Mouse (Mus musculus) kidney, postnatal 0 days (tissue): Measurements from ENCODE around the gene Mki67. TPM values are rescaled to one million over a fixed set of nuclear protein-coding genes. Genes with fewer than 3 reads are reported as not detected.
"Not testable (repeated sequence)": the region's sequence is repeated elsewhere in the genome, so short reads cannot be mapped to it uniquely, and the experiment has no call there.

ENCODE experiments used
- ATAC-seq: fragments of 200-750 bp; cut with Nextera tagmentation; replicated peaks from 2 replicates; pipeline ENCODE4 v1.8.0; 2017; ENCODE audit warnings: low read depth, moderate number of reproducible peaks, moderate TSS enrichment, moderate library complexity; ENCODE audit not compliant: low FRiP score
- DNase-seq: peaks from one replicate; pipeline ENCODE4 v3.0.0-alpha.2; 2016; ENCODE audit warnings: low spot score
- H3K27ac ChIP-seq: fragments of 300-500 bp; sonication (generic); 2 replicates; pipeline ENCODE4 v1.5.1; 2014; ENCODE audit warnings: mild to moderate bottlenecking
- H3K27me3 ChIP-seq: fragments of 300-500 bp; sonication (generic); 2 replicates; pipeline ENCODE4 v1.6.1; 2014; ENCODE audit warnings: low read length, mixed read lengths; ENCODE audit not compliant: insufficient read depth
- H3K36me3 ChIP-seq: fragments of 300-500 bp; sonication (generic); 2 replicates; pipeline ENCODE4 v1.6.1; 2014; ENCODE audit warnings: low read length, mixed read lengths; ENCODE audit not compliant: insufficient read depth
- H3K4me1 ChIP-seq: fragments of 300-500 bp; sonication (generic); replicated peaks from 2 replicates; pipeline ENCODE4 v1.6.1; 2014; ENCODE audit warnings: antibody characterized with exemption, low read length, mixed read lengths; ENCODE audit not compliant: insufficient read depth
- H3K4me2 ChIP-seq: fragments of 300-500 bp; sonication (generic); 2 replicates; pipeline ENCODE4 v1.6.1; 2014; ENCODE audit warnings: mild to moderate bottlenecking, low read length, moderate library complexity, mixed read lengths
- H3K4me3 ChIP-seq: fragments of 300-500 bp; sonication (generic); replicated peaks from 2 replicates; pipeline ENCODE4 v1.5.1; 2014; ENCODE audit warnings: low read depth, low read length
- H3K9ac ChIP-seq: fragments of 300-500 bp; sonication (generic); 2 replicates; pipeline ENCODE4 v1.6.1; 2014; ENCODE audit warnings: low read depth, low read length
- H3K9me3 ChIP-seq: fragments of 300-500 bp; sonication (generic); replicated peaks from 2 replicates; pipeline ENCODE4 v1.6.1; 2016; ENCODE audit warnings: low read length, inconsistent platforms, mixed read lengths
- CTCF ChIP-seq: IDR thresholded peaks from 2 replicates; pipeline ENCODE4 v1.5.1; 2016; ENCODE audit warnings: antibody characterized with exemption, low read depth, mild to moderate bottlenecking, moderate library complexity
- WGBS: fragments of 180-500 bp; shearing (Covaris S2); extraction: QIAGEN DNeasy Blood & Tissue Kit; methylation state at CpG from one replicate; pipeline ENCODE4 v1.1.7; 2014; 5-methylcytosine and 5-hydroxymethylcytosine counted together
- polyA plus RNA-seq: library from polyadenylated mRNA; unstranded; fragments of >200 nt; fragmentation: Nextera tagmentation; extraction: Ambion mirVana; gene quantifications from 2 replicates; pipeline ENCODE4 v1.2.1, GENCODE M21; 2015

Gene Mki67
- polyA plus RNA-seq, 1 experiment from 2014 or later, result 15.4 TPM

DNA sequence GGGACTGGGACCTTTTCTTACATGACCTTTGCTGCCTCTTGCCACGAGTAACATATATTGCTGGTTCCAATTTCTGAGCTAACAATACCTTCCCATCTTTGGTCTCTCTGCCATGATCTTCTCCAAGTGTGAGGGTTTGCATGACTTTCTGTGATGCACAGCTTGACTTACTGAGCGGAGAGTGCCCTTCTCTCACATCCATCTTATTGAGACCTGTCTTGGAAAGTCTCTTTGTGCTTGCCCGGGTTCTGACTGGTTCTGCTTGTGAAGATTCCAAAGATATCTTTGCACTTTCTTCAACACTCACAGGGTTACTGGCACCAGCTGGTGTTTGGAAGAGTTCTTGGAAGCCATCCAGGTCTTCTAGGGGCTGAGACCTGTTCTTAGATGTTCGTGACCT, 20.0 kb downstream of the Mki67 start:
- Histone ChIP-seq H3K4me3 (no peak overlapping the region), H3K4me1 (no peaks in the 10 kb centered on the region), H3K27me3 (no peaks in the 10 kb centered on the region), H3K9me3 (no peaks in the 10 kb centered on the region), H3K36me3 (peaks cover 50% of the 10 kb centered on the region), H3K9ac (no peak overlapping the region), H3K4me2 (no peak overlapping the region), H3K27ac (no peak overlapping the region)
- 86% methylated on average over 4 of the region's 4 CpGs for WGBS
- no peak for DNase-seq
- no peak for ATAC-seq
- TF ChIP-seq CTCF, result no peak

DNA sequence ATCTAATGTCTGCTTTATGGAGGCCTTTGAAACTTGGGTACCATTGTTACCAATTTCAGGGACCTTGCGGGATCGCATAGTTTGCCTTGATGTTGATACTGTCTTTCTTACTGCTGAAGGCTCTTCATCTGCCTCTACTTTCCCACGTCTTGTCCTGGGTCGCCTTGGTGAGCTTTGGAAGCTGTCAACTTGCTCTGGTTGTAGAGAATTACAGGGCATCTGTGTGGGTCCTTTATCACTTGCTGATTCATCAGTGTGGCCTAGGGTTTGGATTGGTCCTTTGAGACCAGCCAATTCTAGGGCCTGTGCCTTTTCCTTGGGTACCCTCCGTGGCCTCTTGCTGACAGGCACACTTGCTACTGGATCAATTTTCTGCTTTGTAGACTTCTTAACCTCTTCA, 21.4 kb downstream of the Mki67 start:
- no peak for ATAC-seq

DNA sequence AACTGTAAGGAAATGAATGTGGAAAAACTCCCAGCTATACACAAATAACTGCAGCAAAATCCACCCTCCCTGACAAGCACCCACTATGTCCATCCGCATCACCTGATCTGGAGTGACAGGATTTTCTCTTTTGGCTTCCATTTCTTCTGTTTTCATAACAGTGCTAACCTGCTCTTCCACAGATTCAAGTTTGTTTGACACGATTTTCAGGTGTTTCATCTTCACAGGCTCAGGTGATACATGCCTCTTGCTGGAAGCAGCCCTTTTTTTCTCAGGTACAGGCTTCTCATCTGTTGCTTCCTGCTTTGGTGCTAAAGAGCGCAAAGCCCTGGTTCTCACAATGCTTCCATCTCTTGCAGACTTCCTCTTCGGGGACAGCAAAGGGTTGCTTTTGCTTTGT, 22.0 kb downstream of the Mki67 start:
- Histone ChIP-seq H3K36me3 (peaks cover 59% of the 10 kb centered on the region), H3K9me3 (no peaks in the 10 kb centered on the region), H3K4me1 (no peaks in the 10 kb centered on the region), H3K4me3 (no peak overlapping the region), H3K27me3 (no peaks in the 10 kb centered on the region), H3K9ac (no peak overlapping the region), H3K27ac (no peak overlapping the region), H3K4me2 (no peak overlapping the region)
- TF ChIP-seq CTCF, result no peak
- ATAC-seq (no peak), DNase-seq (no peak)
- WGBS, result 91% methylated on average over 4 of the region's 4 CpGs

More for the DNA sequence above, 21.4 kb downstream of the Mki67 start:
- TF ChIP-seq CTCF, result no peak
- DNase-seq, result no peak
- H3K4me3 ChIP-seq, result no peak overlapping the region
- peaks cover 55% of the 10 kb centered on the region for H3K36me3 ChIP-seq
- WGBS, result 94% methylated on average over 5 of the region's 5 CpGs
- no peak overlapping the region for H3K4me2 ChIP-seq
- H3K27ac ChIP-seq, result no peak overlapping the region
- no peaks in the 10 kb centered on the region for H3K27me3 ChIP-seq
- H3K9ac ChIP-seq, result no peak overlapping the region
- H3K4me1 ChIP-seq, result no peaks in the 10 kb centered on the region
- no peaks in the 10 kb centered on the region for H3K9me3 ChIP-seq

DNA sequence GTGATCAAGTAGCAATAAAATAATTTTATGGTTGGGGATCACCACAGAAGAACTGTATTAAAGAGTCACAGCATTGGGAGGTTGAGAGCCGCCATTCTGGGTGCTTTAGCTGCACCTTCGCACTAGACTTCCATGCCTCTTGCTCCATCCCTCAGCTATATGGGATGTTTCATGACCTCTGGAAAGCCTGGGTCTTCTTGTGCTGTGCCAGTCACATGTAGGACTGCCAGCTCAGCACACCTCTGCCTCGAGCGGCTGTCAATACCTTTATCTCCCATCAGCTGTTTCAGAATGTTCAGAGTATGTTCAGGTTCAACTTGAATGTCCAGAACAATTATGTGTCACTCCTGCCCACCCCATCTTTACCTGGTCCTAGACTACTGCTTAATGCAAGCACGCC, 24.2 kb downstream of the Mki67 start:
- ATAC-seq (no peak), DNase-seq (no peak)
- H3K27ac ChIP-seq, result no peak overlapping the region
- peaks cover 54% of the 10 kb centered on the region for H3K36me3 ChIP-seq
- no peak for TF ChIP-seq CTCF
- H3K4me2 ChIP-seq, result no peak overlapping the region
- WGBS, result 94% methylated on average over 5 of the region's 5 CpGs
- no peaks in the 10 kb centered on the region for H3K27me3 ChIP-seq
- no peak overlapping the region for H3K9ac ChIP-seq
- H3K4me1 ChIP-seq, result no peaks in the 10 kb centered on the region
- no peaks in the 10 kb centered on the region for H3K9me3 ChIP-seq
- no peak overlapping the region for H3K4me3 ChIP-seq

DNA sequence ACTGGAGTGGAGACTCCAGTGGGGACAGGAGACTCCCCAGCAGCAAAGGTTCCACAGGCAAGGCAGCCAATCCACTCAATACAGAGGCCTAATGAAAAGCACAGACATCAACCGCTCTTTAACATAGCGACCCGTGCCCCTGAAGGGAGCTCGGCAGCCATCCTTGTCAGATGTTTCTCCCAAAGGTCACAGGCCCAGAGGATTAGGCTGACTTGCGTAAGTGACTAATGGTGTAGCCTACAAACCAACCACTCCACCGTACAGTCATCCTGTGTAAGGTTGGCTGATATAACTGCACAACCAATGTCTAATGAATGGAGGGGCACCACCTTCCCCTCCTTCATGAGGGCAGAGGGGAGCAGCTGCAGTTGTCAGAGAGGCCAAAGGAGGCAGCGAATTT, 26.8 kb downstream of the Mki67 start:
- H3K4me1 ChIP-seq, result no peaks in the 10 kb centered on the region
- no peak overlapping the region for H3K4me3 ChIP-seq
- no peak overlapping the region for H3K9ac ChIP-seq
- H3K36me3 ChIP-seq, result peaks cover 37% of the 10 kb centered on the region
- ATAC-seq (no peak), DNase-seq (no peak)
- H3K9me3 ChIP-seq, result no peaks in the 10 kb centered on the region
- no peaks in the 10 kb centered on the region for H3K27me3 ChIP-seq
- no peak for TF ChIP-seq CTCF
- H3K27ac ChIP-seq, result no peak overlapping the region
- H3K4me2 ChIP-seq, result no peak overlapping the region
- 92% methylated on average over 7 of the region's 7 CpGs for WGBS

DNA sequence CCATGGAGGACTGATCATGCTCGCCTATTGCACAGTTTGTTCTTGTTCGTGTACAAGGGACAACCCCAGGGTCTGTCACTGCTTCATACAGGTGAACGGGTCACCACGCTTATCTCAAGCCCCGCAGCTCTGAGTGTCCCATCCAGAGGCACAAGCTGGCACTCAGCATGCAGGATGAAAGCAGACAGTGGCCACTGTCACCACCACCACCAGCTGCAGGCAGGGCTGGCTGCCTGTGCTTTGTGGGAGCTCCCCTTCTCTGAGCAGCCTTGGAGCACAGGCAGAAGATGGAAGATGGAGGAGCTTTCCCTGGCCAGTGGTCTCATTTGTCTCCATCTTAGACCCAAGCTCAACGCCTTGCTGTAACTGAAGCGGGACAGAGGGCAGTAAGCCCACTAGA, 31.2 kb downstream of the Mki67 start:
- no peaks in the 10 kb centered on the region for H3K27me3 ChIP-seq
- no peak overlapping the region for H3K4me3 ChIP-seq
- no peaks in the 10 kb centered on the region for H3K4me1 ChIP-seq
- no peak for TF ChIP-seq CTCF
- no peak for DNase-seq
- H3K27ac ChIP-seq, result no peak overlapping the region
- no peak overlapping the region for H3K4me2 ChIP-seq
- no peak overlapping the region for H3K9ac ChIP-seq
- no peaks in the 10 kb centered on the region for H3K9me3 ChIP-seq
- 86% methylated on average over 7 of the region's 7 CpGs for WGBS
- peaks cover 16% of the 10 kb centered on the region for H3K36me3 ChIP-seq
- ATAC-seq, result no peak

DNA sequence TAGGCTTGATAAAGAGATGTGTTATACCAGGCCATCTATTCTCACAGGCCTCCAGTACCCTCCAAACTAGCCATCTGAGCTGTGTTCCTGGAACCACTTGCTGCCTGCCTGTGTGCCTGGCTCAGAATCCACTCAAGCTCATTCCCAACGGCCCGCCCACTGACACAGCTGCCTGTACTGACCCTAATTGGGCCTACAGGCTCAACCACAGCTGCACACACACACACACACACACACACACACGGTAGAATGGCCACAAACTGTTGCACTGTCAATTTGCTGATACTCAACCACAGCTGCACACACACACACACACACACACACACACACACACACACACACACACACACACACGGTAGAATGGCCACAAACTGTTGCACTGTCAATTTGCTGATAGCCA, 32.1 kb downstream of the Mki67 start:
- not testable (repeated sequence) for H3K27me3 ChIP-seq, ATAC-seq, H3K4me1 ChIP-seq, H3K4me2 ChIP-seq, H3K4me3 ChIP-seq, H3K9me3 ChIP-seq, DNase-seq, H3K9ac ChIP-seq, H3K27ac ChIP-seq
- 55% methylated on average over 4 of the region's 4 CpGs for whole genome bisulfite sequencing
- H3K36me3 ChIP-seq, result peaks cover 11% of the 10 kb centered on the region
